Mouse (Mus musculus) embryo, embryonic 10 days (tissue): ENCODE data around the gene Tatdn2.

Experiments used
- DNase-seq: peaks from one replicate; pipeline ENCODE4 v3.0.0-alpha.2; 2015; ENCODE audit warnings: low spot score

The Tatdn2 gene

GRCm38 (mm10) chr6:113696582-113697221 lies at the start of gene Tatdn2:
Gene Tatdn2 (plus strand): TSS chr6:113697050.
- peak; percentile 99 for DNase-seq

- DNase-seq: no peak
Measured at GRCm38 (mm10) chr6:113649346-113650196, 47.3 kb upstream of the Tatdn2 start.

DNA sequence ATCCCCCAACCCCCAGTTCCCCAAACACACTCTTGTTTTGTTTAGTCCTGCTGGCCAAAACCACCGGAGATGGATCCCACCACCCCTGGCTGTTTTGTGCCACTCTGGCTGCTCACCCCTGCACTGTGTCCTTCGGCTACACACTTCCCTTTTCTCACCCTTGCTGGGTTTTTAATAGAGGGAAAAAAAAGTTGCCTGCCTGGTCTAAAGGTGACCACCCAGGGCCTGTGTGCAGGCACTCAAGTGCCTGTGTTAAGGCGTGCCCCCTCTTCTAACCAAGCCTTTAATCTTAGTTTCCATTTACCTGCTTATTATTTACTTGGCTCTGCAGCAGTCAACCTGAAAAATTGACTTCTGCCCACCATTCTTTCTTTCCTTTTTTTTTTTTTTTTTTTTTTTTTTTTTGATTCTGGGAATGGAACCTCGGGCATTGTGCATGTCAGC lies 46.6 kb upstream of the Tatdn2 start:
- no peak for DNase-seq

GRCm38 (mm10) chr6:113651626-113652025 lies 45.2 kb upstream of the Tatdn2 start:
- DNase-seq: no peak

DNA sequence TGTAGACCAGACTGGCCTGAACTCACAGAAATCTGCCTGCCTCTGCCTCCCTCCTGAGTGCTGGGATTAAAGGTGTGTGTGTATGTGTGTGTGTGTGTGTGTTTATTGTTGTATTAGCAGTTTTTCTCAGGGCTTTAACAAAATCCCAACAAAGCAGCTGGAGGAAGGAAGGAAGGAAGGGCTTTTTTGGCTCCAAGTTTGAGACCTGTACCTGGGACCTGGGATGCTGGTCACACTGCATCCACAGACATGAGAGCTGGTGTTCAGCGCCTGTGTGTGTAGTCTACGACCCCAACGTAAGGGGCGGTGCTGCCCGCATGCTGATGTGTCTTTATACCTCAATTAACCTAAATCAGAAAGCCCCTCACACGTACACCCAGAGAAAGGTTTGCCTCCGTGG lies 43.3 kb upstream of the Tatdn2 start:
- no peak for DNase-seq

DNA sequence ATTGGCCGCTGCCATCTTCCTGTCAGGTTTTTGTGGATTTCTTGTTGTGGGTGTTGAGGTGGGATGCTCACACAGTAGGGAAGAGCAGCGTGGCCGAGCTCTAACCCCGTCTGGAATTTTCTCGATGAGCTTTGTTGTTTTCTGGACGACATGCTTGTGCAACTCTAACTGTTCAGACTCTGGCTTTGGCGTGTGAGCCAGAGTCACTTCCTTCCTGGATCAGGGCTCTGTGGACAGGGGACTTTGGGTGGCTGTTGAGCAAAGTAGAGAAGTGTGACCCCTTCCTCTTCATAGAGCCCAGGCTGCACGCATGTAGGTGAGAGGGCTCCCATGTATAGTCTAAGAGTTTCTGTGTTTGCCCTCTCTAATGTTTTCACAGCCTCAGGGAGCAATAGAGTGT lies 42.7 kb upstream of the Tatdn2 start:
- no peak for DNase-seq

- no peak for DNase-seq
Measured at GRCm38 (mm10) chr6:113654753-113655397, 42.0 kb upstream of the Tatdn2 start.

GRCm38 (mm10) chr6:113655475-113655874 lies 41.4 kb upstream of the Tatdn2 start:
- no peak for DNase-seq

GRCm38 (mm10) chr6:113656847-113657246 lies 40.0 kb upstream of the Tatdn2 start:
- DNase-seq: no peak

DNA sequence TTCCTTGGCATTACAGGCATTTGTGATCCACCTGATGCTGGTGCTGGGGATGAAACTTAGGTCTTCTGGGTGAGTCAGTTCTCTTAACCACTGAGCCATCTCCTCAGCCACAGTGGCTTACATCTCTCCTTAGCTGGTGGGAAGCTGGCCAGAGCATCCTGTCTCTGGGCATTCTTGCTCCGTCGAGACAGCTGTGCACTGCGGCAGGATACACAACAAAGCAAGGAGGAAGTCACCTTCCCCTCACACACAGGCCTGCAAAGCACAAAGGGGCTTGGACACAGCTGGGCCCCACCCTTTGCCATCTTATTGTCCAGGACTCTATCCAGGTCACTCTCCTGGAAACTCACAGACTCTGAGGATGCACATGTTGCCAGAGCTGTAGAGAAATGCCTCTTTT lies 38.6 kb upstream of the Tatdn2 start:
- DNase-seq: no peak

GRCm38 (mm10) chr6:113659648-113660491 lies 37.0 kb upstream of the Tatdn2 start:
- no peak for DNase-seq

- no peak for DNase-seq
Measured at GRCm38 (mm10) chr6:113660492-113661352, 36.1 kb upstream of the Tatdn2 start.

DNA sequence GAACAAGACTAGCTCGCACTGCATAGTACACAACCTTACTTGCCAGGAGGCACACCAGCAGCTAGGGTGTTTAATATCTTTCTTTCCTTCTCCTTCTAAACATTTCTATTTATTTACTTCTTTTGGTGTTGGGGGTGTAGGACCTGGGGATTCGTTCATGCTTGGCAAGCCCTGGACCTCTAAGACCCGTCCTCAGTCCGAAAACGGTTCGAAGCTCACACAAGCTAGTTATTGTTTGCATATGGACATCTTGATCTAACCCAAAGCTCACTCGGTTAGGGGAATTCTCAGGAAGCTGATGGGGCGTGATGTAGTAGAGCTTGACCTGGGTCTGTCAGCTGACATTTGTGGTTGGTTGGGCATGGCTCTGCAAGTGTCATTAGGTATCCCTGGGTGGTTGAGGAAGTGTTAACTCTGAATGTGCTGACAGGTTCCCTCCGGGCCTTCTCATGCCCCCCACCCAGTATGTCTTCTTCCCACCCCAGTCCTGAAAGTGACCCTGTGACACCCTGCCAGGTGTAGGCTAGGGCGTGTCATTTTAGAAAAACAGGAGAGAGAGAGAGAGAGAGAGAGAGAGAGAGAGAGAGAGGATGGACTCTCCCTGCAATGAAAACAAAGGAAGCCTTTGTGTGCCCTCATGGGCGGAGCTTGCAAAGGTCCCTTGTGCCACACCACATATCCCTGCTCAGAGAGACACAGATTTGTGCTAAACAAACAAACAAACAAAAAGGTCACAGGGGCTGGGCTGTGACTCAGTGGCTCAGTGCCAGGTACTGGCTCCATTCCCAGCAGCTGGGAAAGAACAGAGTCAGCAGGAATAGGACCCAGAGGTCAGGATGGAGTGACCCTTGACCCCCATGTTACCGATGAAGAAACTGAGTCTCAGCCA lies 35.3 kb upstream of the Tatdn2 start:
- peak; percentile 21 for DNase-seq

GRCm38 (mm10) chr6:113662964-113663700 lies 33.7 kb upstream of the Tatdn2 start:
- no peak for DNase-seq

GRCm38 (mm10) chr6:113664305-113664704 lies 32.5 kb upstream of the Tatdn2 start:
- no peak for DNase-seq

GRCm38 (mm10) chr6:113667611-113668122 lies 29.2 kb upstream of the Tatdn2 start:
- no peak for DNase-seq

GRCm38 (mm10) chr6:113668287-113669154 lies 28.3 kb upstream of the Tatdn2 start:
- peak; percentile 54 for DNase-seq

DNA sequence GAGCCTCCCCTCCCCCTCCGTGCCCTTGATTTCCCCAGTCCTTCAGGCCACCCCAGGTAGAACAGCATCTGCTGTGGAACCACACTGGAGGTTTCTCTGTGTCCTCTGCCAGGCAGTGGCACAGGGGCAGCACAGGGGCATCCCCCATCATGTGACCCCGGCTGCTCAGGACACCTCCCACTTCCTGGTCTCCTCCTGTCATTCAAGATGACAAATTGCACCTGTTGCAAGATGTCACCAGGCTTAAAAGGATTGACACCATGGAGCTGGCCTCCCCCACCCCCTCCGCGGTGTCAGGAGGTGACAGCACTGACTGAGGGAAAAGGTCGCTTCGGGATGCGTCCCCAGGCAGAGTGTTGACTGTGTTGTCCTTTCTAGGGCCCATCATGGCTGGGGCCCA lies 27.0 kb upstream of the Tatdn2 start:
- DNase-seq: no peak
